Mouse (Mus musculus): ENCODE results near the gene Galnt18.

- 0 out of 2 replicates have a peak, but pooled peaks have one; percentile 8 for TF ChIP-seq CTCF (IDR thresholded peaks at IDR 0.05; ENCODE audit: extremely low read depth, insufficient read depth, low read length)
- no peak for TF ChIP-seq POLR2A (IDR thresholded peaks at IDR 0.05; ENCODE audit: extremely low read depth, insufficient read depth, low read length)
Measured at GRCm38 (mm10) chr7:111589506-111590125, 190.2 kb downstream of the Galnt18 start.

Data from cortical plate, adult 2 months (tissue).